Mouse (Mus musculus) heart, embryonic 14.5 days (tissue): ENCODE results near the gene Tcta. TPM values are rescaled to one million over a fixed set of nuclear protein-coding genes. Genes with fewer than 3 reads are reported as not detected.

Source experiments
- polyA plus RNA-seq: library from polyadenylated mRNA; unstranded; fragments of >200 nt; fragmentation: Nextera tagmentation; extraction: Ambion mirVana; gene quantifications from 2 replicates; pipeline ENCODE4 v1.2.1, GENCODE M21; 2014

The Tcta gene
- polyA plus RNA-seq, 1 experiment from 2014 or later = 39.4 TPM

Other genes with a start within 250 kb of the Tcta start
- gene Mst1, start 225.7 kb downstream of the Tcta start, polyA plus RNA-seq = not detected in 2 replicates
- 37.2 and 37.9 TPM in 2 replicates for gene Rnf123, start 222.8 kb downstream of the Tcta start, polyA plus RNA-seq
- 48.7 and 50.8 TPM in 2 replicates for gene Apeh, start 211.6 kb downstream of the Tcta start, polyA plus RNA-seq
- gene Bsn, start 115.8 kb downstream of the Tcta start, polyA plus RNA-seq = 0.09 and 0.16 TPM in 2 replicates
- gene Dag1, start 42.2 kb downstream of the Tcta start, polyA plus RNA-seq = 143 and 146 TPM in 2 replicates
- gene Nicn1, start 15.7 kb downstream of the Tcta start, polyA plus RNA-seq = 26.5 and 29.1 TPM in 2 replicates
- gene Amt, start 9.3 kb downstream of the Tcta start, polyA plus RNA-seq = 10.4 and 11.2 TPM in 2 replicates
- 229 and 289 TPM in 2 replicates for gene Rhoa, start within 50 bp of the Tcta start, polyA plus RNA-seq
- gene Gpx1, start 32.7 kb upstream of the Tcta start, polyA plus RNA-seq = 694 and 725 TPM in 2 replicates
- gene Usp4, start 41.7 kb upstream of the Tcta start, polyA plus RNA-seq = 88.6 and 90.1 TPM in 2 replicates
- gene 1700102P08Rik, start 86.6 kb upstream of the Tcta start, polyA plus RNA-seq = 0.43 TPM in 2 replicates
- 0.73 and 0.88 TPM in 2 replicates for gene Ccdc36, start 122.3 kb upstream of the Tcta start, polyA plus RNA-seq
- gene BC048562, start 130.3 kb upstream of the Tcta start, polyA plus RNA-seq = not detected in 2 replicates
- 31.0 and 31.9 TPM in 2 replicates for gene Ccdc71, start 154.4 kb upstream of the Tcta start, polyA plus RNA-seq
- gene Klhdc8b, start 155.4 kb upstream of the Tcta start, polyA plus RNA-seq = 87.0 and 94.7 TPM in 2 replicates
- gene Lamb2, start 173.6 kb upstream of the Tcta start, polyA plus RNA-seq = 38.9 and 41.5 TPM in 2 replicates
- 54.4 and 57.0 TPM in 2 replicates for gene Usp19, start 184.4 kb upstream of the Tcta start, polyA plus RNA-seq
- gene Qars, start 201.5 kb upstream of the Tcta start, polyA plus RNA-seq = 62.8 and 78.8 TPM in 2 replicates
- 85.1 and 91.9 TPM in 2 replicates for gene Qrich1, start 210.6 kb upstream of the Tcta start, polyA plus RNA-seq